Mouse (Mus musculus) ES-E14 (cell line): Measurements from ENCODE around the gene Mgat4c. TPM values are rescaled to one million over a fixed set of nuclear protein-coding genes. Genes with fewer than 3 reads are reported as not detected.

ENCODE experiments used
- DNase-seq: peaks from one replicate; pipeline ENCODE4 v3.0.0-alpha.2; 2013; ENCODE audit warnings: low read depth, low spot score
- H3K27ac ChIP-seq: 2 replicates; pipeline ENCODE4 v1.5.1; 2012; ENCODE audit warnings: low read depth, mild to moderate bottlenecking, low read length, moderate library complexity, mixed read lengths; ENCODE audit not compliant: poor library complexity, insufficient read depth, severe bottlenecking
- H3K36me3 ChIP-seq: 2 replicates; pipeline ENCODE4 v1.6.1; 2012; ENCODE audit warnings: mild to moderate bottlenecking, low read length, moderate library complexity, mixed read lengths; ENCODE audit not compliant: control insufficient read depth, poor library complexity, insufficient read depth, severe bottlenecking
- H3K4me1 ChIP-seq, 2 experiments: fragments of 150-350 bp in 1 of 2; sonication (generic) in 1 of 2; 2 replicates each; pipeline ENCODE4 v1.6.1; 2012; ENCODE audit warnings: low read length in 2 of 2, mild to moderate bottlenecking in 1 of 2, mixed read lengths in 1 of 2; ENCODE audit not compliant: control insufficient read depth in 2 of 2, insufficient read depth in 2 of 2, poor library complexity in 1 of 2
- H3K4me3 ChIP-seq, 2 experiments: fragments of 150-350 bp in 1 of 2; sonication (generic) in 1 of 2; 2 replicates each; pipeline ENCODE4 v1.5.1; 2012; ENCODE audit warnings: low read length in 2 of 2, low read depth in 1 of 2, mild to moderate bottlenecking in 1 of 2, mixed read lengths in 1 of 2; ENCODE audit not compliant: insufficient read depth in 1 of 2, poor library complexity in 1 of 2, severe bottlenecking in 1 of 2
- H3K9ac ChIP-seq: 2 replicates; pipeline ENCODE4 v1.6.1; 2012; ENCODE audit warnings: low read depth, mild to moderate bottlenecking, low read length, mixed read lengths; ENCODE audit not compliant: poor library complexity, insufficient read depth, severe bottlenecking
- H3K9me3 ChIP-seq: fragments of 150-350 bp; sonication (generic); 2 replicates; pipeline ENCODE4 v1.6.1; 2012; ENCODE audit warnings: low read depth, mild to moderate bottlenecking, low read length; ENCODE audit not compliant: control insufficient read depth, insufficient read depth
- CHD2 ChIP-seq: IDR thresholded peaks from 2 replicates; pipeline ENCODE4 v1.6.1; 2014; ENCODE audit warnings: mild to moderate bottlenecking, low read depth, low read length, inconsistent platforms
- HCFC1 ChIP-seq: IDR thresholded peaks from 2 replicates; pipeline ENCODE4 v1.6.1; 2012; ENCODE audit warnings: low read length, inconsistent platforms, borderline replicate concordance; ENCODE audit not compliant: insufficient read depth
- MAFK ChIP-seq: IDR thresholded peaks from 2 replicates; pipeline ENCODE4 v1.6.1; 2014; ENCODE audit warnings: mild to moderate bottlenecking, low read depth, low read length, inconsistent platforms; ENCODE audit not compliant: insufficient read depth
- ZC3H11A ChIP-seq: IDR thresholded peaks from 2 replicates; pipeline ENCODE4 v1.6.1; 2012; ENCODE audit warnings: low read depth, mild to moderate bottlenecking, inconsistent platforms, low read length, borderline replicate concordance
- ZNF384 ChIP-seq: IDR thresholded peaks from 2 replicates; pipeline ENCODE4 v1.6.1; 2012; ENCODE audit warnings: low read depth, low read length, inconsistent platforms
- in situ Hi-C, 2 experiments: fragments of 600-800 bp; cut with MboI; formaldehyde crosslinking; loops; one replicate each; pipeline ENCODE4 v1.15.1; 2025; ENCODE audit warnings: low sequenced_read_pairs in 2 of 2, inconsistent platforms in 1 of 2; ENCODE audit not compliant: unreplicated experiment in 2 of 2
- total RNA-seq: library from RNA; depleted of rRNA; stranded (reverse); fragments of 300-350 nt; gene quantifications from 2 replicates; pipeline ENCODE4 v1.2.3, GENCODE M21; 2012; rRNA removed

Mgat4c gene
- 0.37 and 1.2 TPM in 2 replicates for total RNA-seq

GRCm38 (mm10) chr10:101681437-101681912, at the start of gene Mgat4c:
Gene Mgat4c, plus strand, starts transcription at chr10:101681487.
- Histone ChIP-seq H3K4me1 (no peaks in the 10 kb centered on the region), H3K4me3 (no peak within 1 kb of the TSS), H3K9ac (no peak within 1 kb of the TSS), H3K36me3 (no peaks in the 10 kb centered on the region), H3K27ac (no peak within 1 kb of the TSS), H3K9me3 (no peaks in the 10 kb centered on the region)
- in situ Hi-C loops = no loop called here
- DNase-seq = no peak
- TF ChIP-seq ZNF384 (no peak), MAFK (no peak), ZC3H11A (no peak), CHD2 (no peak), HCFC1 (no peak)

- no peak overlapping the region for H3K4me3 ChIP-seq
- no peak for TF ChIP-seq ZC3H11A
- TF ChIP-seq ZNF384 = no peak
- TF ChIP-seq HCFC1 = no peak
- TF ChIP-seq MAFK = no peak
- TF ChIP-seq CHD2 = no peak
- no peak overlapping the region for H3K9ac ChIP-seq
- no peaks in the 10 kb centered on the region for H3K4me1 ChIP-seq
- H3K27ac ChIP-seq = no peak overlapping the region
- no peaks in the 10 kb centered on the region for H3K36me3 ChIP-seq
- DNase-seq = no peak
- in situ Hi-C loops = no loop called here
- H3K9me3 ChIP-seq = no peaks in the 10 kb centered on the region
These were observed 46.0 kb upstream of the Mgat4c start for GRCm38 (mm10) chr10:101635266-101635665.

- in situ Hi-C loops = no loop called here
- Histone ChIP-seq H3K4me3 (no peak overlapping the region), H3K27ac (no peak overlapping the region), H3K9ac (no peak overlapping the region), H3K36me3 (no peaks in the 10 kb centered on the region), H3K9me3 (no peaks in the 10 kb centered on the region), H3K4me1 (no peaks in the 10 kb centered on the region)
- TF ChIP-seq ZNF384 (no peak), CHD2 (no peak), HCFC1 (no peak), MAFK (no peak), ZC3H11A (no peak)
- DNase-seq = no peak
These were observed 40.2 kb upstream of the Mgat4c start for GRCm38 (mm10) chr10:101641048-101641447.

- no peak for DNase-seq
- H3K9ac ChIP-seq = no peak overlapping the region
- no peaks in the 10 kb centered on the region for H3K9me3 ChIP-seq
- no peak for TF ChIP-seq HCFC1
- peak; percentile 91 for TF ChIP-seq MAFK
- H3K4me3 ChIP-seq = no peak overlapping the region
- H3K4me1 ChIP-seq = no peaks in the 10 kb centered on the region
- in situ Hi-C loops = no loop called here
- H3K27ac ChIP-seq = no peak overlapping the region
- no peaks in the 10 kb centered on the region for H3K36me3 ChIP-seq
These were observed 627 bp downstream of the Mgat4c start for GRCm38 (mm10) chr10:101681914-101682313.

- no peak overlapping the region for H3K4me3 ChIP-seq
- no peaks in the 10 kb centered on the region for H3K36me3 ChIP-seq
- no peak overlapping the region for H3K27ac ChIP-seq
- in situ Hi-C loops = no loop called here
- H3K9ac ChIP-seq = no peak overlapping the region
- no peaks in the 10 kb centered on the region for H3K9me3 ChIP-seq
- TF ChIP-seq CHD2 (no peak), ZNF384 (no peak), HCFC1 (no peak), ZC3H11A (no peak), MAFK (no peak)
- DNase-seq = no peak
- H3K4me1 ChIP-seq = no peaks in the 10 kb centered on the region
These were observed 80.5 kb downstream of the Mgat4c start for GRCm38 (mm10) chr10:101761828-101762227.
